Mouse (Mus musculus) layer of hippocampus, adult 8-10 months (tissue): ENCODE results near the gene Wdr86. TPM values are rescaled to one million over a fixed set of nuclear protein-coding genes. Genes with fewer than 3 reads are reported as not detected.
"Not testable (repeated sequence)": the region's sequence is repeated elsewhere in the genome, so short reads cannot be mapped to it uniquely, and the experiment has no call there.

ENCODE experiments used
- DNase-seq, 2 experiments: peaks; one replicate each; pipeline ENCODE4 v3.0.0; 2022; ENCODE audit warnings: low spot score in 2 of 2
- total RNA-seq, 4 experiments: library from RNA; stranded (reverse); gene quantifications; 2 replicates each; pipeline ENCODE4 v1.2.4; 2022

Wdr86 gene
- total RNA-seq, 4 experiments from 2014 or later = 0.37 to 1.2 (median 1.00) TPM

- DNase-seq = no peak
These were observed 2.6 kb upstream of the Wdr86 start for GRCm38 (mm10) chr5:24733134-24733533.

- DNase-seq = no peak
These were observed 459 bp upstream of the Wdr86 start for GRCm38 (mm10) chr5:24730986-24731385.

- no peak for DNase-seq
These were observed 585 bp downstream of the Wdr86 start for GRCm38 (mm10) chr5:24729797-24730487.

- DNase-seq = no peak
These were observed 3.4 kb downstream of the Wdr86 start for GRCm38 (mm10) chr5:24726901-24727836.

GRCm38 (mm10) chr5:24725897-24726296 is 4.6 kb downstream of the Wdr86 start:
- no peak for DNase-seq

GRCm38 (mm10) chr5:24724805-24725204 is 5.7 kb downstream of the Wdr86 start:
- no peak for DNase-seq

GRCm38 (mm10) chr5:24724270-24724634 is 6.3 kb downstream of the Wdr86 start:
- DNase-seq = no peak

- no peak for DNase-seq
These were observed 6.8 kb downstream of the Wdr86 start for GRCm38 (mm10) chr5:24723527-24724269.

GRCm38 (mm10) chr5:24719852-24720251 is 10.7 kb downstream of the Wdr86 start:
- no peak for DNase-seq

- DNase-seq = no peak
These were observed 12.5 kb downstream of the Wdr86 start for GRCm38 (mm10) chr5:24718076-24718475.

- no peak for DNase-seq
These were observed 16.5 kb downstream of the Wdr86 start for GRCm38 (mm10) chr5:24713987-24714386.

- peak; percentile 20 to 31 for DNase-seq
These were observed 17.3 kb downstream of the Wdr86 start for GRCm38 (mm10) chr5:24713199-24713598.

- DNase-seq = no peak
These were observed 18.9 kb downstream of the Wdr86 start for GRCm38 (mm10) chr5:24711615-24712014.

GRCm38 (mm10) chr5:24709962-24710361 is 20.6 kb downstream of the Wdr86 start:
- DNase-seq = no peak

GRCm38 (mm10) chr5:24704615-24705014 is 25.9 kb downstream of the Wdr86 start:
- DNase-seq = no peak

GRCm38 (mm10) chr5:24701271-24701670 is 29.3 kb downstream of the Wdr86 start:
- no peak for DNase-seq

- no peak for DNase-seq
These were observed 33.8 kb downstream of the Wdr86 start for GRCm38 (mm10) chr5:24696704-24697103.

- no peak for DNase-seq
These were observed 42.8 kb downstream of the Wdr86 start for GRCm38 (mm10) chr5:24687696-24688095.

GRCm38 (mm10) chr5:24686671-24687420 is 43.7 kb downstream of the Wdr86 start:
- DNase-seq = not testable (repeated sequence)

GRCm38 (mm10) chr5:24686176-24686575 is 44.4 kb downstream of the Wdr86 start:
- DNase-seq = no peak
